Mouse (Mus musculus) lung, postnatal 36 days (tissue): ENCODE measurements around the gene Nynrin.

ENCODE experiments used
- DNase-seq: peaks from one replicate; pipeline ENCODE4 v3.0.0; 2022; ENCODE audit warnings: mixed read lengths

The Nynrin gene

GRCm38 (mm10) chr14:55853621-55854285 is at the start of gene Nynrin:
TSS of gene Nynrin (plus strand) at chr14:55854010.
- peak; percentile 80 for DNase-seq

GRCm38 (mm10) chr14:55814885-55815284 is 38.9 kb upstream of the Nynrin start:
- peak; percentile 93 for DNase-seq

- DNase-seq = peak; percentile 87
These were observed 38.5 kb upstream of the Nynrin start for GRCm38 (mm10) chr14:55815310-55815751.

GRCm38 (mm10) chr14:55819845-55820405 is 33.9 kb upstream of the Nynrin start:
- no peak for DNase-seq

GRCm38 (mm10) chr14:55820576-55820975 is 33.2 kb upstream of the Nynrin start:
- DNase-seq = no peak

GRCm38 (mm10) chr14:55822435-55822990 is 31.3 kb upstream of the Nynrin start:
- peak; percentile 95 for DNase-seq

GRCm38 (mm10) chr14:55822991-55823762 is 30.6 kb upstream of the Nynrin start, which contains the start of gene Nfatc4:
TSS of gene Nfatc4 (plus strand) at chr14:55823144.
- DNase-seq = peak; percentile 92

- peak; percentile 62 for DNase-seq
These were observed 29.8 kb upstream of the Nynrin start for GRCm38 (mm10) chr14:55824001-55824480.

- peak; percentile 66 for DNase-seq
These were observed 29.2 kb upstream of the Nynrin start for GRCm38 (mm10) chr14:55824481-55825215.

GRCm38 (mm10) chr14:55825216-55826051 is 28.4 kb upstream of the Nynrin start:
- peak; percentile 26 for DNase-seq

GRCm38 (mm10) chr14:55826142-55826541 is 27.7 kb upstream of the Nynrin start:
- no peak for DNase-seq

GRCm38 (mm10) chr14:55826551-55827340 is 27.1 kb upstream of the Nynrin start:
- no peak for DNase-seq

- peak; percentile 38 for DNase-seq
These were observed 25.0 kb upstream of the Nynrin start for GRCm38 (mm10) chr14:55828716-55829263.

GRCm38 (mm10) chr14:55829854-55830253 is 24.0 kb upstream of the Nynrin start:
- DNase-seq = no peak

GRCm38 (mm10) chr14:55830331-55830730 is 23.5 kb upstream of the Nynrin start:
- no peak for DNase-seq

- no peak for DNase-seq
These were observed 20.7 kb upstream of the Nynrin start for GRCm38 (mm10) chr14:55833126-55833525.

- DNase-seq = no peak
These were observed 18.8 kb upstream of the Nynrin start for GRCm38 (mm10) chr14:55834808-55835533.

GRCm38 (mm10) chr14:55838312-55838711 is 15.5 kb upstream of the Nynrin start:
- DNase-seq = no peak

GRCm38 (mm10) chr14:55838740-55839139 is 15.1 kb upstream of the Nynrin start:
- DNase-seq = no peak
